Mouse (Mus musculus) stomach, postnatal 0 days (tissue): ENCODE results near the gene Actn2.

ENCODE experiments used
- CTCF ChIP-seq: IDR thresholded peaks from 2 replicates; pipeline ENCODE4 v1.5.1; 2016; ENCODE audit warnings: antibody characterized with exemption, low read depth, mild to moderate bottlenecking, moderate library complexity
- EP300 ChIP-seq: optimal IDR thresholded peaks from 2 replicates; pipeline ENCODE3; 2016; ENCODE audit warnings: antibody characterized with exemption

DNA sequence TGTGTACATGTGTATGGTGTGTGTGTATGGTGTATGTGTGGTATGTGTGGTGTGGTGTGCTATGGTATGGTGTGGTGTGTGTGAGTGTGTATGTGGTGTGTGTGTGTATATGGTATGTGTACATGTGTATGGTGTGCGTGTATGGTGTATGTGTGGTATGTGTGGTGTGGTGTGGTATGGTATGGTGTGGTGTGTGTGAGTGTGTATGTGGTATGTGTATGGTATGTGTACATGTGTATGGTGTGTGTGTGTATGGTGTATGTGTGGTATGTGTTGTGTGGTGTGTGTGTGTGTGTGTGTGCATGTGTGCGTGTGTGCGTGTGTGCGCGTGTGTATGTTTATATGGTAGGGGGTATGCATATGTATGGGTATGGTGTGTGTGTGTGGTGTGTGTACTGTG is 9.0 kb downstream of the Actn2 start:
- no peak for TF ChIP-seq EP300
- TF ChIP-seq CTCF: no peak
